ENCODE assay signal across 16 mouse cellular contexts in the genomic region with DNA sequence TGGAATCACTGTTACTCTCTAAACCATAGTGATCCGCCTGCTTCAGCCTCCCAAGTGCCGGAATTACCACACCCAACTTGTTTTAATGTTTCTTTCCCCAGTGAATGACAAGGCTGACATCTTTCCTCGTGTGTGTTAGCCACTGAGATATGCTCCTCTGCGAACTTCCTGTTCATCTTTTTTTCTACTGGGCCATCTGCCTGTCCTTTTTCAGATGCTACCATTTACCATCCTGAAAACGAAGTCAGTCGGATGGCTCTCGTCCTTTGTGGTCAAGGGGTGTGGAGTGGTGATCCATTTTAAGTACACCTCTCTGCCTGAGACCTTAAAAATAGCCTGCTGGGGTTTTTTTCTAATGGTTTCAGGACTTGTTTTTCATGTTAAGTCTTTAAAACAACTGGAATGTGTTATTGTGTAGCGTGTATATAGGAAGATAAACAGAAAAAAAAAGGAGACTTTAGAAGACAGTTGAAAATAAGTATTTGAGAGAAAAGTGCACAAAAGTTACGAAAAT.
"Had no signal": no experiment of that assay in that cellular context is flagged by ENCODE, and none has a peak within 500 bp of the region (broad histone marks: within the 10 kb centered on the region; RNA-seq: fewer than 3 reads in every experiment).

No protein-coding gene starts in this region.

- H3K36me3 ChIP-seq: neural tube, embryonic 12.5 days; stomach, embryonic 15.5 days had no signal

- H3K27ac ChIP-seq: neural tube, embryonic 12.5 days; neural tube, embryonic 13.5 days; neural tube, embryonic 15.5 days; stomach, embryonic 15.5 days; stomach, postnatal 0 days had no signal

- H3K9me3 ChIP-seq: neural tube, embryonic 12.5 days; neural tube, embryonic 13.5 days; neural tube, embryonic 15.5 days; stomach, embryonic 15.5 days had no signal

- H3K4me1 ChIP-seq: neural tube, embryonic 12.5 days; neural tube, embryonic 13.5 days; neural tube, embryonic 15.5 days; stomach, embryonic 15.5 days had no signal

- H3K4me3 ChIP-seq: neural tube, embryonic 12.5 days; neural tube, embryonic 13.5 days; neural tube, embryonic 15.5 days; stomach, embryonic 15.5 days had no signal

- DNase-seq: retina, postnatal 1 day; right cerebral cortex, postnatal 14 days; right cerebral cortex, postnatal 25 days; right cerebral cortex, postnatal 4 days; spleen, adult 18-20 months; thymus, adult 18-20 months; thymus, adult 2 months; thymus, postnatal 14 days; thymus, postnatal 25 days; thymus, postnatal 36 days; thymus, postnatal 4 days had no signal

- H3K9ac ChIP-seq: neural tube, embryonic 12.5 days; neural tube, embryonic 13.5 days; neural tube, embryonic 15.5 days; stomach, embryonic 15.5 days had no signal

- H3K4me2 ChIP-seq: neural tube, embryonic 12.5 days; neural tube, embryonic 13.5 days; neural tube, embryonic 15.5 days; stomach, embryonic 15.5 days had no signal

- H3K27me3 ChIP-seq: neural tube, embryonic 13.5 days had no signal
